ENCODE assay signal across 8 mouse cellular contexts in the genomic region with DNA sequence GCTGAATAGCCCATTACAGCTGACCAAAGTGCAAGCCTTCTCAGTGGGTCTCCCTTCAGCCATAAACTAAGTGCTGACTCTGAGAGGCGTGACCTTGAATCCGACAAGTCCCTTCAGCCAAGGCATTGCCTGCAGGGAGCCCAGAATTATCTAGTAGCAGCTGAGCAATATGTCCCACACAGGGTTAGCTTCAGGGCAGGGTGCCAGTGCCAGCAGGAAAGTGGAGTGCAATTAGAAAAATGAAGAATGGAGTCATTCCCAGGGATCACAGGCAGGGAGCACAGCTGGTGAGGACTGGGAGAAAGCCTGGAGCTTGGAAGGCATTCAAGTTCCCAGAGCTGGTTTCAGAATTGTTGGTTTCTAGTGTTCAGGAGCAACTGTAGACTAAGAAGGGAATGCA.
DNase-seq lines count a peak whose midpoint lies in the region.

No protein-coding gene starts in this region.

- DNase-seq in kidney, postnatal 10 days = peak; percentile 21
- no peak for DNase-seq in kidney, adult 8-10 months
- DNase-seq in cerebellum, adult 8-10 months = peak; percentile 34
- DNase-seq in gastrocnemius, postnatal 4 days (ENCODE audit: low spot score in 2 of 2) = peak; percentile 25 to 69
- peak; percentile 30 to 39 for DNase-seq in left cerebral cortex, adult 9 months (ENCODE audit: low spot score in 2 of 2)
- DNase-seq in retina, postnatal 7 days (ENCODE audit: low read depth, low spot score) = peak; percentile 4
- DNase-seq in thymus, postnatal 4 days = no peak
- no peak for DNase-seq in urinary bladder, adult 18-20 months (ENCODE audit: low spot score in 2 of 2)

Comparison
In these comparisons a context has a peak if more than half of its experiments do, and no peak if none do; other contexts are left out.
1. DNase-seq: peak in kidney, postnatal 10 days (single experiment), cerebellum, adult 8-10 months (single experiment), gastrocnemius, postnatal 4 days (2 of 2), left cerebral cortex, adult 9 months (2 of 2) and retina, postnatal 7 days (single experiment); none in kidney, adult 8-10 months (0 of 2), thymus, postnatal 4 days (single experiment) and urinary bladder, adult 18-20 months (0 of 2).